Mouse (Mus musculus) cerebellum, postnatal 10 days (tissue): ENCODE results near the gene Ehd4.

Experiments
- DNase-seq, 2 experiments: peaks; one replicate each; pipeline ENCODE4 v3.0.0; 2021; ENCODE audit warnings: mixed read lengths in 2 of 2

Gene Ehd4

GRCm38 (mm10) chr2:120154361-120154894 lies at the start of gene Ehd4:
TSS of gene Ehd4 (minus strand) at chr2:120154606.
- peak; percentile 100 for DNase-seq

- peak; percentile 16 to 32 for DNase-seq
Measured at GRCm38 (mm10) chr2:120203742-120204141, 49.3 kb upstream of the Ehd4 start.

GRCm38 (mm10) chr2:120200077-120200476 lies 45.7 kb upstream of the Ehd4 start:
- peak; percentile 64 for DNase-seq

GRCm38 (mm10) chr2:120188174-120188573 lies 33.8 kb upstream of the Ehd4 start:
- no peak for DNase-seq

DNA sequence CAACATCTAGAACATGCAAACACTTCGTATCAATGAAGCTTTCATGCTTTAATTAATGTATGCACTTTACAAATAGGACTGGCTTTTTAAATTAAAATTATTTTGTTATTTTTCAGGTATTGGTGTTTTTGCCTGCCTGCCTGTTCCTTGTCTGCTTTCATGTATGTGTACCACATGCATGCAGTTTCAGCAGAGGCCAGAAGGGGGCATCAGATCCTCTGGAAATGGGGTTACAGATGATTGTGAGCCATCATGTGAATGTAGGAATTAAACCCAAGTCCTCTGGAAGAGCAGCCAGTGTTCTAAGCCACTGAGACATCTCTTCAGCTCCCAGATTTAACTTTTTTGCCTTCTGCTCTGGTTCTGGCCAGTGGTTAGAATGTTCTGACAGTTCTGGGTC lies 33.2 kb upstream of the Ehd4 start:
- peak; percentile 31 to 39 for DNase-seq

DNA sequence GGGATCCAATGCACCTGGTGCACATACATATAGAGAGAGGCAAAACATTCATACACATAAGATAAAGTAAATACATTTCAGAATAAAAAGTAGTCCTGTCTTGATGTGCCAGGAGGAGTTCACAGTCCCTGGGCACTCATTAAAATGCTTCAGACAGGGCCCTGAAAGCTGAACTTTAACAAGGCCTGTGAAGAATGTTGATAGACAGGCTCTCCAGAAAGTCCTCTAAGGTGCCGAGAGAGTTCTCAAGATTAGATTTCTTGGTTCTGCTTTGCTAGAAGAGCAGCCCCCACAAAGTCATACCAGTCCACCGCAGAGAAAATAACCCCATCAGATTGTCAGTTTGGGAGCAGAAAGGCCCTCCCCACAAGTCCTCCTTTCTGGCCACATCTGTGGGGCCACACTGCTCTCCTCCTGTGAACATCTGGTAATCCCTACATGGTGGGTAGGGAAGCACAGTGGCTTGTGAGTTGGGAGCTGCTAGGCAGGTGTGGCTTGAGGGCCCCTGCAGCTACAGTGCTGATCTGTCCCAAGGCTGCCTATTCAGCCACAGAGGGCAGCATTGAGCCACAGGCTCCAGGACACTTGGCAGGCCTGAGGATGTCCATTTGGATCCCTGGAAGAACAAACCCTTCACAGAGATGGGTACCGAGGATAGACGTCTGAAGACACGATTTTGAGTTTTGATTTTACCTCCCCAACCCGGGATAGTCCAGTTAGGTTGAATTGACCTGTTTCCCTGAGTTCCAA lies 31.3 kb upstream of the Ehd4 start:
- peak; percentile 33 to 39 for DNase-seq

GRCm38 (mm10) chr2:120178936-120179335 lies 24.5 kb upstream of the Ehd4 start:
- no peak for DNase-seq

DNA sequence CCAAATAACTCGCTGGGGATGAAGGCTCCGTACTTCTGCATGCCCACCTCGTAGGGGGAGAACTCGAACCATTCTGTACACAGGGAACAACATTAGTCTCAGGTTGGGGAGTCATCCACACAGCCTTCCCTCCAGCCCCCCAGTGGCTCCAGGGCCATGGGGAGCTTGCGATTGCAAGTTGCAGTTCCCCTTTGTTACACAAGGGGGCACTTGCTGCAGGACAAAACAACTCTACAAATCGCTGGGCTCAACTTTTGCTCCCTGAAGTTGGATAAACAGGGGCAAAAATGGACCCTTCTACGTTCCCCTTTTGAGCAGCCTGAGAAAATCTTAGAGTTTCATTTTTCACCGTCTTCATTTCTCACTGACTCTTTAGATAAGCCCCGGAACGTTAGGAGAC lies 19.3 kb upstream of the Ehd4 start:
- peak; percentile 77 to 84 for DNase-seq

DNA sequence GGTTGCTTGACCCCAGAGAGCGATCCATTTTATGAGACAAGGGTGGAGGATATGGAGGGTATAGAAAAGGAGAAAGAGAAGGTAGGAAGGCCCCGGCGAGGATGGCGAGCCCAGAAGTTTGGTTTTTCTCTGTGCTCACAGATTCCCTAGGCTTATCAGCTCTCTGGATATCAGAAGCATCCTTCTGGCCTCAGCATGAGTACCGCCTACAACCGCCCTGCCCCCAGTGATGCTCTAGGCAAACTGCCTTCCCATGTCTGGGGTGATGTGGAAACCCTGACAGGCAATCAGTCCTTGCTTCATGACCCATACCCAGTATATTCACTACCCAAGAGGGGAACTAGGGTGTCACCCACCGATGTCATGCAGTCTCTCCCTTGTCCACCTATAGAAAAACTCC lies 17.0 kb upstream of the Ehd4 start:
- DNase-seq = no peak

- DNase-seq = peak; percentile 47 to 53
Measured at GRCm38 (mm10) chr2:120170726-120171125, 16.3 kb upstream of the Ehd4 start.

DNA sequence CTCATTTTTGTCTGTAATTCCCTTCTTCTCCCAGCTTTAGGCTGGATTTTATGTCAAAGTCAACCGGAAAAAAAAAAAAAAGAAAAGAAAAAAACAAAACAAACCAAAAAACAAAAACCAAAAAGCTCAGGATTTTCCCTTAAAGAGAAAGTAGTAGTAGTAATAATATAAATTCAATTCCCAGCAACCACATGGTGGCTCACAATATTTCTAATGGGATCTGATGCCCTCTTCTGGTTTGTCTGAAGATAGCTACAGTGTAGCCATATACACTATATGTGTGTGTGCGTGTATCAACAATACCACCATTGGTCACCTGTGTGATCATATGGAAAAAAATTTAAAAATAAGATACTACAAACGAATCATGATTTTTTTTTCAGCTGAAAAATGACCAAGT lies 15.0 kb upstream of the Ehd4 start:
- peak in 1 of 2 experiments; percentile 23 for DNase-seq

DNA sequence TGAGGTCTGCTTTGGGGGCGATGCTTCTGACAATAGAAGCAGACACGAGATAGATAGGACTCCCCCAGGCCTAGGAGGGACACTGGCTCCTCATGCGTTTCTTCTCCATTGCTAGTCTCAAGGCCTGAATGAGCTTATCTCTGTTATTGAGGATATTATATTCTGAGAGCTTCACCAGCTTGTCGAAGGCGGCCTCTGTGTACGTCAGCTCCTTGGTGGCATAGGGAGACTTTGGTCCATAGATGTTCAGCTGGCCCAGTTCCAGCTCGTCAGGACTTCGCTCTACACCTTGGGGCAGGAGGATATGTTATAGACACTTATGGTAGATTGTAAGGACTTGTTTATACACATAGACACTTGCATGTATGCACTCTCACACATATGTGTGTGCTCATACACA lies 13.4 kb upstream of the Ehd4 start:
- DNase-seq = no peak

DNA sequence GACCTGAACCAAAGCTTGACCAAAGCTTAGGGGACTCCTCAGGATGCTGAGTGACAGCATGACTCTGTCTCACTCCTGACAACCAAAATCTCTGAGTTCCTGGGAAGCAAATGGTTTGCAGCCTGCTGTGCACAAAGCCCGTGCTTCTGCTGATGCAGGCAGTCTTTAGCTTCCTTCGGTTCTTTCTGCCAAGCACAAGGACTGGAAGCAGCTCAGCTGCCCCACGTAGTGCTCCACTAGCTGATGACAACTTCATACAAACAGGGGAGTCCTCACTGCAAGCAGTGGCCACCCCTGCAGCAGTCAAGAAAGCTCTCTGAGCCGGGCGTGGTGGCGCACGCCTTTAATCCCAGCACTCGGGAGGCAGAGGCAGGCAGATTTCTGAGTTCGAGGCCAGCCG lies 11.1 kb upstream of the Ehd4 start:
- no peak for DNase-seq

DNA sequence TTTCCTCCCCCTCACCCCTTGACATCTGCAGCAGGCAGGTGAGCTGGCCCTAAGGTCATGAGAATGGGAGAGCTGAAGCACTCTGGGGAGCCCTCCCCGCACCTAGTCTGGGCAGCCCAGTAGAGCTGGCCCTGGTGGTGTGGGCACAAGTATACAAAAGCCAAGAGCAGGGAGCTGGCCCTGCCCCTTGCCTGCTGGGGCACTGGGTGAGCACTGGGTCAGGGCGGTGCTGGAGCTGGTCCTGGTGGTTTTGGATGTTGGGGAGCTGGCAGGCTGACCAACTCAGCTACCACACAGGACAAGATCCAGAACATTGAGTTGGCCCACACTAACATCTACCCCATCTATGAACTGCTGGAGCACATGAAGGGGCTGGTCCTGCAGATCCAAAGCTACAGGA lies 5.0 kb upstream of the Ehd4 start:
- no peak for DNase-seq

DNA sequence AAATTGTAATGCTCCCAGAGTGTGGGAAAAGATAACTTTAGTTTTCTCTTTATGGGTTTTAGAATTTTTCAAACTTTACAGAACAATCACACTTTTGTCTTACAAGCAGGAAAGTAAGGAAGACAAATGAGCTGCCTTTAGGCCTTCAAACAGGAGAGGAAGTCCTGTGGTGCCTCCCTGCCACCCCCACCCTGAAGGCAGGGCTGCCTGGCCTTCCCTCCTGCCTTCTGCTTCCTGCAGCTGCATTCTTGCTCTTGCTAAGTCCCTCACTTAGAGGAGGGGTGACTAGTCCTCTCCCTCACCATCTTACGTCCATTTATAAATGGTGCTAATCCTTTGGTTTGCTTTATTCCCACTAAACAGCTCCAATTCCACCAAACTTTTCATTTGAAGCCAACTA lies 4.4 kb upstream of the Ehd4 start:
- no peak for DNase-seq

DNA sequence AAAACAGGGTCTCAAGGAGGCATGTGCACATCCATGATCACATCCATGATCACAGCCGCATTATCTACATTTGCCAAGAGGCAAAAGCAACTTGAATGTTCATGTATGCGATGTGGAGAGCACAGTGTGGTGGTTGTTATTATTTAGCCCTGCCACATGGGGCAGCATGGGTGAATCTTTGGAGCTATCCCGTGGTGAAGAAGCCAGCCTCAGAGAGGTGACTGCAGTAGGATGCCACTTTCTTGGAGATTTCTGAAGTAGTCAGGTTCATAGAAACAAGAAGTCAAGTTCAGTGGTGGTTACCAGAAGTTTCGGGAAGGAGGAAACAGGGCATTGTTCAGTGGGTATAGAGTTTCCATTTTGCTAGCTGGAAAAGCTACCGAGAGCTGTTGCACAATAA lies 3.6 kb upstream of the Ehd4 start:
- no peak for DNase-seq

DNA sequence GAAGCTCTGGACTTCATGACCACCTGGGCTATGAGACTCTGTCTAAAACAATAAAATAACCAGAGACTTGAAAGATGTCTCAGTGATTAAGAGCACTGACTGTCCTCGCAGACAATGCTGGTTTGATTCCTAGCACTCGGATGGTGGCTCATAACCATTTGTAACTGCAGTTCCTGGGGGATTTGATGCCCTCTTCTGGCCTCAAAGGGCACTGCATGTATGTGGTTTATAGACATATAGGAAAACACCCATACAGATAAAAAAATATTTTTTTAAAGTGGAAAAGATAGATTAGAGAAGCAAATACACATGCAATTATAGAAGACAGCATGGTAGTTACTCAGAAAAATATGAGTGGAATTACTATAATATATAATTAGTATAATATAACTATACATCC lies 3.2 kb upstream of the Ehd4 start:
- DNase-seq = no peak

- DNase-seq = peak in 1 of 2 experiments; percentile 53
Measured at GRCm38 (mm10) chr2:120153586-120154360, 633 bp downstream of the Ehd4 start.

GRCm38 (mm10) chr2:120150571-120150970 lies 3.8 kb downstream of the Ehd4 start:
- DNase-seq = no peak

DNA sequence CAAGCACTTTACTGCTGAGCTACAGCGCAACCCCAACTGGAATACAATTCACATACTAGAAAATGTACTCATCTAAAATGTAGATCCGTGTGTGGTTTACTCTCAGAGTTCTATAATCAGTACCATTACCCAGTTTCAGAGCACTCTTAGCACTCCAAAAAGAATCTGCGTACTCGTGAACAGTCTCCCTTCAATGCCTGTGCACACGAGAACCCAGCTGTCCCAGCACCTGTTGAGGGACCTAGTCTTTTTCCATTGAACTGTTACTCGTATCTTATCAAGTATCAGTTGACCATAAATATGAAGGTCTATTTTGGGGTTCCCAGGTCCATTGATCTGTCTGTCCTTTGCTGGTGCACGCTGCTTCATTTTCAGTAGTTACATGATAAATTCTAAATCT lies 4.8 kb downstream of the Ehd4 start:
- no peak for DNase-seq

DNA sequence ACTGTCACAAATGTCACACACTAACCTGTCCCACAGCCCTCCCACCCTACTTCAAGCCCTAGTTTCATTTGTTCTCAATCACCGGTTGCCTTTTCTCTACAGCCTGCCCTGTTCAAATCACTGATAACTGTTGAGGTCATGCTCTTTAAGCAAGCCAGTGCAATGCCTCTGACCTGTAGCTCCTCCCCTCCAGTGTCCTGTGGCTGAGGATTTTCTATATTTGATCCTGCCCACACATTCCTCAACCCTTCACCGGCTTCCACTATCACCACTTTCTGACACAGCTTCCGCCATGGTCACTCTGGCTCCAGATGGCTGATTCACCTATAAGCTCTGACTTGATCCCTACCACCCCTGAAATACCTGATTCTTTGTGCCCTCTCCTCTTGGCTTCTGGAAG lies 6.4 kb downstream of the Ehd4 start:
- no peak for DNase-seq

DNA sequence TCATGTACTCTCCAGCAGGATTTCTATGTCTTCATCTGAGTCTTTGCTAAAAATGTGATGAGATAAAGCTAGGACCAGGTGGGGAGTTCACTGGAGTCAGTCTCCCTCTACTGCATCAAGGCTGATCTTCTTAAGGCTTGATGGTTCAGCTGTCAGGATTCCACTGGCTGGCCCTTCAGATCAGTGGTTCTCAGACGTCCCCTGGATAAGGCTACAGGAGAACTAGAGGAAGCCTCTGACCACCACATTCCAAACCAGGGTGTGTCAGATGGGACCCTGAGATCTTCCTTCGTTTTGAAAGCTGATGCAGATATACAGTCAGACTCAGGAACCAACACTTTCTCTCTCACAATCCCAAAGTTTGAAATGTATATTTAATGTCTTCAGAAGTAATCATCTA lies 7.0 kb downstream of the Ehd4 start:
- DNase-seq = no peak

- no peak for DNase-seq
Measured at GRCm38 (mm10) chr2:120146543-120146942, 7.9 kb downstream of the Ehd4 start.

DNA sequence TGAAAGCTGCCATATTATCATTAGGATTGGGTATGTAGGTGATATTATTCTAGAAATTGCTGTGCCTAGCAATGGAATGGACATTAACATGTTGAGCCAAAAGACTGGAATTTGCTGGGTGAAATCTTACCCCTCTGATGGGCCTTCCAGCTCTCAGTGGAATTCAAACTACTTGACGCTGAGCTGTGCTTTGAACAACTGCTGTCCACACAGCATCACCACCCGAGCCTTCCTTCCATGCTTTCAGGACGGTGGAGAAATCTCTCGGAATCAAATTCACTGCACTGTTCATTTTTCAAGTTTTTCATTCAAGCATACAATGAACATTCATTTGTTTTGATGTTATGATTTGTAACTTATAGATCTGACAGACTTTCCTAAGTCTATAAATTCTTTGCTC lies 10.0 kb downstream of the Ehd4 start:
- no peak for DNase-seq
